Mouse (Mus musculus): Measurements from ENCODE around the gene Tfcp2. TPM values are rescaled to one million over a fixed set of nuclear protein-coding genes. Genes with fewer than 3 reads are reported as not detected.

The Tfcp2 gene
- total RNA-seq (2023) = 11.7 TPM

DNA sequence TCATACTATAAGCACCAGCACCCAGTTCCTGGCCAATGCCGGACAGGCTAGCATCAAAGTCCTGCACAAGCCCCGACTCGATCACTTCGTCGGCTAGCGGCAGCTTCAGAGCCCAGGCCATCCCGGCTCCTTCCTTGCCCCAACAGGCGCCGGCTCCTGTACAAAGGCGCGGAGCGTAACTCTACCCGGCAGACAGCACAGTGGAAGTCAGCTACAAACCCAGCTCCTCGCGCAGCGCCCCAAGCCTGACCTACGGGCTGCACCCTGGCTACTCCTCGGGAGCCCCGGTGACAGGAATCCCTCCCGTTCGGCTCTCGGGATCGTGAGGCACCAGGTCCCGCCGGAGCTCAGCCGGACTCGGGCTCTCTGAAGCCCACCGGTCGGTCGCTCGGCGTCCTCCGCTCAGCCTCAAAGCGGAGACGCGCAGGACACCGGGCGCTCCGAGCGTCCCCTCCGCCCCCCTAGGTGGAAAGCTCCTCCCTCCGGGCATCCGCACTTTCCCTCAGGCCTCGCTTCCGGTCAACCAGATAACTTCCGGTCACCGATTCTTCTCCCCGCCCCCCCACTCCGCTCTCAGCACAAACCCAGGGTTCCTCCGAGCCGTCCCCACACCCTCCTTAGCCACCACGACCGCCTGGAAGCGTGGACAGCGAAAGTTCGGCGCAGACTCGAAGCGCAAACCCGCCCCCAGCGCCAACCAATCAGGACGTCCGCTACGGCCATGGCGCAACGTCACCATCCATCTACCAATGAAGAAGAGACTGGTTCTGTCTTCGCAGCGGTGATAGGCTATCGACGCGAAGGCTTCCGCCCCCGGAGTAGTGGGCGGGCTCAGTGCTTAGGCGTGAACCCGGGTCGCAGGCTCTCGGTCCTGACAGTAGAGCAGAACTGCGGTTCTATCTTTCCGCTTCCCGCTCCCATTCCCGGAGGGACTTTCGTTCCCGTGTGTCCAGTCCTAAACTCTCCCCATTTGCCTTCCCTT lies at the start of gene Tfcp2:
Gene Tfcp2, minus strand, starts transcription at position 683 of the 982 bp plus-strand sequence.

DNA sequence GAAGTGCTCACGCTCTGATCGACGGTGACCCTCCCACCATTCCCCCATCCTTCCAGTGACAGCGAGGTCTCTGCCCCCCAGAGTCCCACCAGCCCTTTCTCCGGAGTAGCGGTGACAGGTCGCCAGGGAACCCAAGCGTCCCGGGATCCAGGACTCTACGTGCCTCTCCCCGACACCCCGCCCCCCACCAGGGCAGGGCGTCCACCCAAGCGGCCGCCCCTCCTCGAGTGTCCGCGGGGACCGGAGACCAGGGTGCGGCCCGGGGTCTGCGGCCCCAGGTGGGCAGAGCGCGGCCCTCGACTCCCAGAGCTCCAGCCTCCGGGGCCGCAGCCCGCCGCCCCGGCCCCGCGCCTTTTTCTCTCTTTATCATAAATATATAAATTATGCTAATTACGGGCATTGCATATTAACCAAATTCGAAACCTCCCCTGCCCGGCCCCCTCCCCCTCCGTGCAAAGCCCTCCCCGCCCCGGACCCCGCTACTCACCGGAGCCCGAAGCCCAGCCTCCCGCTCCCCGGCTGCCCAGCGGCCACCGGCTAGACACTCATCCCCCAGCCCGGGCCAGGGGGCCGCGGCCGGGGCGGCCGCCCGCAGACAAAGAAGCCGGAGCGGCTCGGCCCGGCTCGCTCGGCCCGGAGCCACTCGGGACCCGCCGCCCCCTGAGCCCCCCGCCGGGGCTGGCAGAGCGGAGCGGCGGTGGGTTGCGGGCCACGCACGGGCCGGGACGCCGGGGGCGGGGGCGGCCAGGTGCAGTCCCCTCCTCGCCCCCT lies 47.7 kb upstream of the Tfcp2 start, which contains the start of gene Pou6f1:
Gene Pou6f1, minus strand, starts transcription at position 709 of the 771 bp plus-strand sequence.

DNA sequence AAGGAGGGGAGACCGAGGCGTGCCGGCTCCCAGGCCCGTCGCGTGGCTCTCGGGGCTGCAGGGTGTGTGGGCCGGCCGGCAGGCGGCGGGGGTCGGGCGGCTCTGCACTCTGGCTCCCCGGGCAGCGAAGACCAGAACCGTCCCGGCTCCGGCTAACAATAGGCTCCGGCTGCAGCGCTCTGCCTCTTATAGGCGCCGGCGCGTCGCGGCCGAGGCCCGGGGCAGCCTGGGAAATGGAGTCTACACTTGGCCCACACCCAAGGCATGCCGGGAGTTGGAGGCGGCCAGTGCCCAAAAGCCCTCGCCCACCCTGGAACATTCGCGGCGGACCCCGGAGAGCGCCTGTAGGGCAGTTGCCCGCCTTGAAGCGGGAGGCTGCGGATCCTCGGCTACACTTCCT lies 56.7 kb downstream of the Tfcp2 start, which contains the start of gene Csrnp2:
Gene Csrnp2, minus strand, starts transcription at position 387 of the 400 bp plus-strand sequence.

DNA sequence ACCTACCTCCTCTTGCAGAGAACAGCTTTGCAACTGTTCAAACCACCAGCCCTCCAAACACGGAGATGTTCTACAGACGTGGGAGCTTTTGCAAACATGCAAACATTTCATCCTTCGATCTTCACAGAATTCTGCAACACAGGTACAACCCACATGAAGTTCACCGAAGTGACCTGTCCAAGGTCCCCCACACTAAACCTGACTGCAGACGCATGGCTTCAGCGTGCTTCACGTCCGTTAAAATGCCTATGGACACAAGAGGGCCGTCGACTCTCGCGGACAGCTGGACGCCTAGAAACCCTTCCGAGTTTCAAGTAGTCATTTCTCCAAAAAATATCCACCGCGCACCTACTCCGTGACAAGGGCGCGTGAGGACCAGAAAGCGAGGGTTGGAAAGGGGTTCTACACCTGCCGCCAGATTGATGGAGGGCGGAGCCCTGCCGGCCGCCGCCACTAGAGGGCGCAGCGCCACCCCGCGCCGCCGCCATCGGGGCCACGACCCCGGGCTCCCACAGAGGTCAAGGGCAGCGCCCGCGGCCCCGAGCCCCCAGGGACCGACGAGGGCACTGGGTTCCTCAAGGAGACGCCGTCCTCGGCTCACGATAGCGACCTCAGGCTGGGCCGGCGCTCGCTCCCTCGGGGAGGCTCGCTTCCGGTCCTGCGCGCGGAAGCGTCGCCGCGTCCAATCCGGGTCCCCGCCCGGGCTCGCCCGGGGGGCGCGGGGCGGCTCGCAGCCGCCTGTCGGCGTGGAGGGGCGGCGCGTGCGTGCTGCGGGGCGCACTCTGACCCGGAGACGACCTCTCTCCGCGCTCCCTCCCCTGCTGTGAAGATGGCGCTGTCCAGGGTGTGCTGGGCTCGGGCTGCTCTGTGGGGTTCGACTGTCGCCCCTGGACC lies 83.3 kb downstream of the Tfcp2 start, which contains the start of gene Letmd1:
Gene Letmd1, plus strand, starts transcription at position 729 of the 894 bp plus-strand sequence.

Other genes starting within 250 kb of the Tfcp2 start
- 18.4 TPM for gene Mettl7a1, start 247.9 kb downstream of the Tfcp2 start, total RNA-seq (2023)
- not detected for gene Mettl7a3, start 217.1 kb downstream of the Tfcp2 start, total RNA-seq (2023)
- not detected for gene Methig1, start 198.9 kb downstream of the Tfcp2 start, total RNA-seq (2023)
- gene Mettl7a2, start 198.8 kb downstream of the Tfcp2 start, total RNA-seq (2023) = not detected
- gene Higd1c, start 187.5 kb downstream of the Tfcp2 start, total RNA-seq (2023) = not detected
- gene Gm5475, start 129.9 kb downstream of the Tfcp2 start, total RNA-seq (2023) = not detected
- 36.1 TPM for gene Slc11a2, start 126.9 kb downstream of the Tfcp2 start, total RNA-seq (2023)
- 44.3 TPM for gene Letmd1, start 83.0 kb downstream of the Tfcp2 start, total RNA-seq (2023)
- 9.8 TPM for gene Csrnp2, start 56.5 kb downstream of the Tfcp2 start, total RNA-seq (2023)
- 62.9 TPM for gene Pou6f1, start 48.0 kb upstream of the Tfcp2 start, total RNA-seq (2023)
- gene Dazap2, start 63.3 kb upstream of the Tfcp2 start, total RNA-seq (2023) = 385 TPM
- 4.3 TPM for gene Smagp, start 84.9 kb upstream of the Tfcp2 start, total RNA-seq (2023)
- gene Bin2, start 117.5 kb upstream of the Tfcp2 start, total RNA-seq (2023) = 420 TPM
- gene Cela1, start 135.9 kb upstream of the Tfcp2 start, total RNA-seq (2023) = 4.0 TPM
- 188 TPM for gene Galnt6, start 177.4 kb upstream of the Tfcp2 start, total RNA-seq (2023)
- 12.9 TPM for gene Slc4a8, start 209.7 kb upstream of the Tfcp2 start, total RNA-seq (2023)

All from CD4-positive naive resting alpha-beta T cell, adult 57 days (primary cell).